Mouse (Mus musculus) layer of hippocampus, adult 2 months (tissue): ENCODE measurements at regions not wholly inside any gene's neighbourhood (a gene's known extent, or its start where the extent isn't known, plus 50 kb on each side); places are given as distances from the start of the nearest gene placed in this dataset.

Experiments
- DNase-seq, 2 experiments: peaks; one replicate each; pipeline ENCODE4 v3.0.0; 2022; ENCODE audit warnings: low spot score in 2 of 2
- H3K27ac ChIP-seq: fragments of 200-600 bp; 2 replicates; pipeline ENCODE4 v1.8.1; 2022
- H3K4me3 ChIP-seq: fragments of 200-600 bp; 2 replicates; pipeline ENCODE4 v1.8.1; 2022; ENCODE audit warnings: mild to moderate bottlenecking
- CTCF ChIP-seq: fragments of 200-600 bp; conservative IDR thresholded peaks from 2 replicates; pipeline ENCODE4 v1.8.1; 2022; ENCODE audit warnings: antibody characterized with exemption, mild to moderate bottlenecking, moderate library complexity

DNA sequence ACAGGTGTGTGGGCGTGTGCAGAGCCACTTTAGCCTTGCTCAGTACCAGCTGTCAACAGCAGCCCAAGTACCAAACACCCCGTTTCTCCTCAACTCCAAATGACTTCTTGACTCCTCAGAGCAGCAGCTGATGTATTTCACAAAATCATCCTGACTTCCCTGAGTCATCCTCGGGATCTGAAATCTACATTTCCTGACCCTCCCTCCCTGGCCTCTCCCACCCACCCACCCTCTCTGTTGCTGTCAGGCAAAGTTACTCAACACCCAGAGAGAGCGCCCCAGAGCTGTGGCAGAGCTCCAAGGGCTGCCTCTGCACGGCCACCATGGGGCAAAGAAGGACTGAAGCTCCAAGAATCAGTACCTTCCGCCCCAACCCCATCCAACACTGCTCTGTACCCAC lies 83.5 kb upstream of the Cyp1b1 start:
- DNase-seq, result no peak
- Histone ChIP-seq H3K27ac (no peak overlapping the region), H3K4me3 (no peak overlapping the region)
- TF ChIP-seq CTCF, result no peak

DNA sequence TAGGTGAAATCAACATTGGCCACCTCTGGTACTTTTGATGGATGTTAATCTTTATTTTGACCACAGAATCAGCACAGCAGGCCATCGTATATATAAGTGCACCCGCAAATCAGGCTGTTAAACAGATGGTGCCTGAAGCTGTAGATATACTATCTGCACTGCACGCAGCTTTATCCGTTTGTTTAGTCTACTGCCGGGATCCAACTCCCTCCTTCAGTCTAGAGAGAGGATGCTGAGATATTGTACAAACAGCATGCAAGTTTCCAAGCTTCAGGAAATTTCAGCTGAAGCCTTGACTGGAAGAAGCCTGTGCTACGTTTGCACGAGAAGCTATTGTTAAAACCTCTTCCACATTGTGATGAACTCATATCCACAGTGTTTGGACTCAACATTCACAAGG lies 75.3 kb upstream of the Cyp1b1 start:
- no peak for DNase-seq
- TF ChIP-seq CTCF, result no peak
- H3K4me3 ChIP-seq, result no peak overlapping the region
- H3K27ac ChIP-seq, result no peak overlapping the region

DNA sequence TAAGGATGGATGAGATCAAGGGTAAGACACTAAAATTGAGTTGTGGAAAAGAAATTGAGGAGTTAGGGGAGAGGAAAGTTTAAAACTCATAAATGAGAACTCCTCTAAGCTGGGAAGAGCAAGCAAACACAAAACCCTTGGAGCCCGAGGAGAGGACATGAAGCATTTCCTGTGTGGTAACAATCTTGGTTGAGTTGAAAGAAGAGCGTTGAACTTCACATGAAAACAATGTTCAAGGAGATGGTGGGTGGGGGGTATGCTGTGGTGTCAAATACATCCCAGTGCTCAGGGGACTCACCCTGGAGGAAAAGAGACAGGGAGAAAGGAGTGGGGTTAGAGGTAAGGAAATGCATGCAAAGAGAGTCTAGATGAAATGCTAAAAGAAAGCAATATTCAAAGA lies 72.3 kb upstream of the Cyp1b1 start:
- no peak for TF ChIP-seq CTCF
- Histone ChIP-seq H3K27ac (no peak overlapping the region), H3K4me3 (no peak overlapping the region)
- DNase-seq, result no peak

DNA sequence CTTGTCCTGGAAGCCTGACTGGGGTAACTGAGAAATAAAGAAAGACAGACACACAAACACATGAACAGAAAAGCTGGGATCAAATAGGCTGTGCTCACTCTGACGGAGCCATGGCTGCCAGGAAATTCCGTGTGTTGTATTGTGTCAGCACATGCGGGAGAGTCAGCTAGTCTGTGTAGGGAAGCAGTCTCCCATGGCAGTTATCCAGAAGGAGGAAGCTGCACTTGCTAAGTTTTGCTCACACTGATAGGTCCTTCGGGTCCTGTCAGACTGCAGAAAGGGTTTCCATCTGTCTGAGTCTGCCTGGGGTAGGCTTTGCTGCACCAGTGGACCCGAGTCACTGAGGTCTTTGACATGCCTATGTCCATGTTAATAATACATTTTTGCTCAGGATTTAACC lies 71.8 kb upstream of the Cyp1b1 start:
- Histone ChIP-seq H3K27ac (no peak overlapping the region), H3K4me3 (no peak overlapping the region)
- TF ChIP-seq CTCF, result no peak
- DNase-seq, result no peak

DNA sequence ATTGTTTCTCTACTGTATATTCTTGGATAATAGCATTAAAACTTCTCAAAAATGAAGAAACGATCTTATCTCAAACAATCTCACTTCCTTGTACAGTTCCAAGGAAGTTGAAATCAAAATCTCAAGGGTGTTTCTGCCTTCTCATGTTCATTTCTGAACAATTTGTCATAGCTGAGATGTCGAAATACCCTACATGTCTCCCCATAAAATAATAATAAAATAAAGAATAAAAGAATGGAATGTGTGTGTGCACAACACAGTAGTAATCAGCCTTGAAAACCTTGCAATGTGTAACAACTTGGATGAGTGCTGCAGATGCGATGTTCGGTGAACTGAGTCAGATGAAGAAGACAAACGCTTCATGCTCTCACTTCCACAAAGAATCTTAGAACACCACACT lies 71.4 kb upstream of the Cyp1b1 start:
- TF ChIP-seq CTCF, result no peak
- no peak overlapping the region for H3K27ac ChIP-seq
- H3K4me3 ChIP-seq, result no peak overlapping the region
- DNase-seq, result no peak

DNA sequence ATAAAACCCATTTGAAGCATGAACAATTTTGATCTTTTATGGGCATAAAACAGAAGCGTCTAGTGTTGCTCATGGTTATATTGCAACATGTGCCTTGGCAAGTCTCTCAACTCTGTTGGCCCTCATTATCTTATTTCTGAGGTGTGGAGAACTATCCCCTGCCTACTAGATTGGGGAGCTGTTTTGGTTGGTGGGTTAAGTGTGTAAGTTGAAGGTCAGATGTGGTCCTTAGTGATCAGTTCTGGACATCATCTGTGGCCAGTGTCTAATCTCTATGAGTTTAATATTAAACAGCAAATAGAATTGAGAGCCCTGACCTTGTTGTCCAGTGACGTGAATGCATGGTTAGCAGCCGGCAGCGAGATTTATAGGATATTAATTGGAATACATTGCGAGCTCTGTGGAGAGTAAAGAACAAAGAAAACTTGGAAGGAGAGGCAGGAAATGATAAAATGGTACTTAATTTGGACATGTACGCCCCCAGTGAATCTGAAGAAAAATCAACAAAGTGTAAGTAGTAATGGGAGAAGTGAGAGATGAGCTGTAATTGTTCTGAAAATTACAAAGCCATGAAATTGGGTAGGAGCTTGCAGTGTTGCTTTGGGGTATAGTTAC lies 69.5 kb upstream of the Cyp1b1 start:
- no peak for TF ChIP-seq CTCF
- DNase-seq, result no peak
- Histone ChIP-seq H3K27ac (no peak overlapping the region), H3K4me3 (no peak overlapping the region)

DNA sequence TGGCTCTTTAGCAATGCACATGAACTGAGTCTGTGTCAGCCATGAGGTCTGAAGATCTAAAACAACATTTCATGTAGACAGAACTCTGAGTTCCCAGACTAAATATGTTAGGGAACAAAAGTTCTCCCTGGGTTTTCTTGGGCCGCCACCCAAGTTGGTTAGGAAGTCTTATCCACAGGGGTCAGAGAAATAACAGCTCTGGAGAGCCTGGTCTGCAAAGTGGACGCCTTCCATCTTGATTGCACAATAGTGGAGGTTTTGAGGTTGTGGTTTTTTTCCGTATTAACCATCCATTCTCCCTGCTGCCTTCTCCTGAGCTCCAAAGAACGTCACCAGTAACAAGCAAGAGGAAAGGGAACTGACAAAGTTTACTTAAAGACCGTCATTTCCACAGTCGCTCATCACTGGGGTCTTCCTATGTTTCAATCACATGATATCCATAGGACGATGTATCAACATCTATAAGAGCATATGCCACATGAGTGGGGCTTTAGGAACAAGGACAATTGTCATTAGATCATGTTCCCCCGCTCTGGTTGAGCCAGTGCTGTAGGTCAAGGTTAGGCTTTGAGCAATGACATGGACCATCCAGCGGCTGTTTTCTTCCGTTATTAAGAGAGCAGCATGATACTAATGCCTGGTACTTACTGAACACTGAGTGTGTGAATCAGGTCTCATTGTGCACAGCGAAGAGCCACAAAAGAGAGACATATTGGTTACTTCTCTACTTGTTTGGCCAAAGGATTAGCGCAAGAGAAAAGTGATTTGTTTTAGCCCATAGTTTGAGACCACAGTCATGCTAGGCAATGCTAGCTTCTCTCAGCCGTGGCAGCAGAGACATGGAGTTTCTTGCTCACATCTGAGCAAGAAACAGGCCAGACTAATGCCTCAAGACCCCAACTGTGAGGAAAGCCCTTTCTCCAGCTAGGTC lies 67.1 kb upstream of the Cyp1b1 start:
- TF ChIP-seq CTCF, result no peak
- Histone ChIP-seq H3K4me3 (no peak overlapping the region), H3K27ac (no peak overlapping the region)
- no peak for DNase-seq

DNA sequence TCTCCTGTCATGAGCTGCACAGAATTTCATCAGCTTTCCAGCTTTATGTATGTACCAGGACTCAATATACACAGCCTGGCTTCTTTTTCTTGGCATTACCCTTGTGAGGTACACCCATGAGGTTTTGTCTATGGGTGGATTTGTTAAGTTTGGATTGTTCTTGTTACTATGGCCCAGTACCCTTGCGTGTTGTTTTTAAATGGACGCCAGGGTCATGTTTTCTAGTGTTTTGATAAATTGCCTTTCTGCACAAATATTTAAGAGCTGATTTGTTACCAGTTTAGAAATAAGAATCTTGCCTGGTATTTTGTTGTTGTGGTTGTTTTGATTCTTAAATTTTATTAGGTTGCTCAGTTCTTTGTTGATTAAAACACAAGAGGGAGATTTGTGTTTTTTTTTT lies 66.4 kb upstream of the Cyp1b1 start:
- Histone ChIP-seq H3K4me3 (no peak overlapping the region), H3K27ac (no peak overlapping the region)
- TF ChIP-seq CTCF, result no peak
- DNase-seq, result no peak

DNA sequence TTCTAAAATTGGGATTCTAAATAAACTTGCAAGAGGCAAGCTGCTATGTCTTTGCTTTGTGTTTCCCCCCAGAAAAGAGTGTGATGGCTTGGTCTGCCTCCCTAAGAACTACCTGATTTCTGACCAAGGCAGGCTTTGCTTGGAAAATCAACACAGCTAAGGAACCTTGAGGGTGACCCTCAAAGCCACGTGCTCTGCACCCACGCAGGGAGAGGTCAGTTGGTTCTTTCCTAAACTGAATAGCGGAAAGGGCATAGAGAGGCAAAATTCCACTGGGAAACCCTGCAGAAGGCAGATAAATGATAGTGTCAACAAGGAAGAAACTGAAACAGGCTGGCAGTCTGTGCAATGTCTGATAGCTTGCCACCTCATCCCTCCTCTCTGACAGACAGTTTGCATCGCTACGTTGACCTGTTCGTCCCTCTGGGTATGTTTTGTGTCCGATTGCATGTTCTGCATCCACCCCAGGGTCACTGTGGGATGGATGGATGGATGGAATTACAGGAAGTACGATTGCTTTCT lies 63.1 kb upstream of the Cyp1b1 start:
- no peak for DNase-seq
- no peak for TF ChIP-seq CTCF
- H3K4me3 ChIP-seq, result no peak overlapping the region
- H3K27ac ChIP-seq, result no peak overlapping the region

DNA sequence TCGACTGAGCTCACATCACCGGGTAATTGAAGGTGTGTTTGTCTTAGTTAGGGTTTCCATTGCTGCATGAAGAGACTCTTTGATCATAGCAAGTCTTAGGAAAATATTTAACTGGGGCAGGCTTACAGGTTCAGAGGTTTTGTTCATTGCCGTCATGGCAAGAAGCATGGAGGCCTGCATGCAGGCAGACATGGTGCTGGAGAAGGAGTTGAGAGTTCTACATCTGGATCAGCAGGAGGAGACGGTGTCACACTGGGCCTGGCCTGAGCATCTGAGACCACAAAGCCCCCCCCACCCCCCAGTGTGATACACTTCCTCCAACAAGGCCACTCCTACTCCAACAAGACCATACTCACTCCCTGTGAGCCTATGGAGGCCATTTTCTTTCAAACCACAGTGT lies 61.3 kb upstream of the Cyp1b1 start:
- DNase-seq, result no peak
- Histone ChIP-seq H3K27ac (no peak overlapping the region), H3K4me3 (no peak overlapping the region)
- TF ChIP-seq CTCF, result no peak

DNA sequence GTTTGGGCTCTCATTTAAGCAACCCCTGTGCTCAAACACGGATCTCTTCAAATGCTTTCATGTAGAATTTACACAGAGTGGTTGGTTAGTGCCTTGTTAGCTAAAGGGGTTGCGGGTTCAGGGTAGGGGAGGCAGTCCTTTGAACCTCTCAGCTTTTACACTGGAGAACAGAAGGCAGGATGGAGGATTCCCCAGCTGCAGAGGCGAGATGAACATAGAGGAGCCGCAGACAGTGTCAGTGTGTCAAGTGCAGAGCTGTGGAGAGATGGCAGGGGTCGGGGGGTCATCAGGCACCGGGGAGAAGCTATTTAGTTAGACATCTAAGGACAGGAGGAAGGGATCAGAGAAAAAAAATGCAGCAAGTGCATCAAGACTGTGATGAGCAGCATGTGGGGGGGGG lies 60.4 kb upstream of the Cyp1b1 start:
- Histone ChIP-seq H3K27ac (no peak overlapping the region), H3K4me3 (no peak overlapping the region)
- no peak for DNase-seq
- no peak for TF ChIP-seq CTCF

DNA sequence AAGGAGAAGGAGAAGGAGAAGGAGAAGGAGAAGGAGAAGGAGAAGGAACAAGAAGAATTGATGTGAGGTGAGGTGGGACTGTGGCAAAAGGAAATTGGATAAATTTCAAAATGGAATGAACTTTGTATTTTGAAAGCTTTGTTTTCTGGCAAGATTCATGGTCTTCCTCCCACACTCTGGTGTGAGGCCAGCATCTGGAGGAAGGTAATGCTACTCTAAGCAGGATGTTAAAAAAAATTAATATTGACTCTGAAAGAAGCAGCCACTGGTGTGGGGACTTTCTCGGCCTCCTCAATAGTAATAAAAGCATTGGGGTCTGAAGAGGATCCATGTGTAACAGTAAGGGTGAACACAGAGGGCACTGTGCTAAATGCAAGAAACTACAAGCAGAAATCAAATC lies 59.4 kb upstream of the Cyp1b1 start:
- no peak overlapping the region for H3K27ac ChIP-seq
- no peak for DNase-seq
- TF ChIP-seq CTCF, result no peak
- no peak overlapping the region for H3K4me3 ChIP-seq

DNA sequence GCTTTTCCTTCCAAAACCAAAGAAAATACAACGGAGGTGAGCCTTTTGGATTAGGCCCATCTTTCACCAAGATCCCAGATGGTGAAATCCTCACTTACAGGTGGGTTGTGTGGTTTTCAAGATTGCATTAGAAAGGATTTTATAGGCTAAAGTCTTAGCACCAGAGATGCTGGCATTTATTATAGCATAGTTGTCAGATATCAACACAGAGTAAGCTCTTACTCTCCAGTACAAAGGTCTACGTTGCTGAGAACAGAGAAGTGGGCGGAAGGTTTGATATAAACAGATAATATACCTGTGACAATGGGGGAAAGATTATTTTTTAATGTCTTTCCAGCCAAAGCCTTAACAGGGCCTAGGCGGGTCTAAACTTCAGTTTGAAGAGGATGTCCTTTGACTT lies 57.4 kb upstream of the Cyp1b1 start:
- Histone ChIP-seq H3K27ac (no peak overlapping the region), H3K4me3 (no peak overlapping the region)
- no peak for TF ChIP-seq CTCF
- no peak for DNase-seq

DNA sequence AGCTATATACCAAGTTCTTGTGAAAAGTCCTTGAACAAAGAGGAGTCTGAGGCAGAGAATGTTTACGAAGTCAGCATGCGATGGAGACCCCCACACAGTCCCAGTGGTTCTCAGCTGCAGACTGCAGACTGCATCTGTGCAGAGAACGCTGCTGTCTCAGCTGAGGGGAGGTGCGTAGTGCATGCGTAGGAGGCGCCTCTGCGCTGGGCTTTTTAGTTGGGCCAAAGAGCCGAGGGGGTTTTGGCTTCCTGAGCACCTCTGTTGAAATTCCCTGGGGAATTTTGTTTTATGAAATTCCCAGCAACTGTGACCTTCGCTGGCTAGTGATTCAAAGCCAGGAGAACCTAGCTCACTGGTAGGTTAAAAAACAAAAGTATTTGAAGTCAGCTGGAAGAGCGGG lies 56.9 kb upstream of the Cyp1b1 start:
- no peak for DNase-seq
- no peak overlapping the region for H3K4me3 ChIP-seq
- no peak for TF ChIP-seq CTCF
- H3K27ac ChIP-seq, result no peak overlapping the region
